In genomic region chr2:26389154-26389690, GRCm38 (mm10) we compare ENCODE assay signal across 8 mouse cellular contexts. TPM values are rescaled to one million over a fixed set of nuclear protein-coding genes. Genes with fewer than 3 reads are reported as not detected.
DNase-seq lines count a peak whose midpoint lies in the region; ATAC-seq and TF ChIP-seq lines count a peak whose summit lies in the region.

Gene Entr1, minus strand, starts transcription at chr2:26389316.
Gene Pmpca, plus strand, starts transcription at chr2:26389339.

- H3K4me3 ChIP-seq in forebrain, postnatal 0 days (ENCODE audit: low read depth, low read length): peak within 1 kb of the TSS; percentile 93
- H3K4me3 ChIP-seq in lung, embryonic 16.5 days (ENCODE audit: low read length): peak within 1 kb of the TSS; percentile 98

- H3K27me3 ChIP-seq in forebrain, postnatal 0 days (ENCODE audit: insufficient read depth, low read length): no peaks in the 10 kb centered on the region
- no peaks in the 10 kb centered on the region for H3K27me3 ChIP-seq in lung, embryonic 16.5 days (ENCODE audit: control insufficient read depth, insufficient read depth, low read depth, low read length)

- H3K36me3 ChIP-seq in forebrain, postnatal 0 days (ENCODE audit: insufficient read depth): peaks cover 62% of the 10 kb centered on the region
- peaks cover 47% of the 10 kb centered on the region for H3K36me3 ChIP-seq in lung, embryonic 16.5 days (ENCODE audit: control insufficient read depth, insufficient read depth, low read length)

- H3K27ac ChIP-seq in forebrain, postnatal 0 days (ENCODE audit: low read depth, low read length): peak within 1 kb of the TSS; percentile 78
- H3K27ac ChIP-seq in lung, embryonic 16.5 days (ENCODE audit: low read length): peak within 1 kb of the TSS; percentile 52; the same call in 1 of the 2 replicates

- peaks cover 14% of the 10 kb centered on the region; the same call in 1 of the 2 replicates for H3K4me1 ChIP-seq in forebrain, postnatal 0 days (ENCODE audit: insufficient read depth)
- H3K4me1 ChIP-seq in lung, embryonic 16.5 days (replicated peaks; ENCODE audit: control insufficient read depth, insufficient read depth, low read length): peaks cover 15% of the 10 kb centered on the region

- intact Hi-C loops in heart, postnatal 36 days (cut with DNase I): loop anchor here (2.0 kb wide), 1 partner anchor 20 kb away; the partner anchor contains the start of gene Inpp5e

- H3K4me2 ChIP-seq in forebrain, postnatal 0 days (ENCODE audit: low read depth): peak within 1 kb of the TSS; percentile 98
- H3K4me2 ChIP-seq in lung, embryonic 16.5 days (ENCODE audit: low read depth, low read length): peak within 1 kb of the TSS; percentile 96

- TF ChIP-seq CTCF in forebrain, postnatal 0 days (IDR thresholded peaks at IDR 0.05; ENCODE audit: low read depth): no peak

- ATAC-seq in forebrain, postnatal 0 days: peak; percentile 94
- ATAC-seq in lung, embryonic 16.5 days (ENCODE audit: low read depth): peak; percentile 89

- peak; percentile 37 for DNase-seq in MEL-GATA-1-ER (ENCODE audit: extremely low read depth, low read depth)
- DNase-seq in cerebellum, adult 18-20 months: peak; percentile 79 to 89
- peak; percentile 92 for DNase-seq in forebrain, postnatal 0 days
- peak; percentile 88 to 90 for DNase-seq in heart, postnatal 36 days
- peak in 1 of 2 experiments; percentile 77 for DNase-seq in layer of hippocampus, adult 8-10 months (ENCODE audit: low spot score in 2 of 2)
- peak; percentile 66 for DNase-seq in ovary, postnatal 10 days (ENCODE audit: low spot score)
- peak; percentile 93 for DNase-seq in thymus, postnatal 0 days (ENCODE audit: low spot score)

- peak within 1 kb of the TSS; percentile 78 for H3K9ac ChIP-seq in forebrain, postnatal 0 days
- peak within 1 kb of the TSS; percentile 97 for H3K9ac ChIP-seq in lung, embryonic 16.5 days (ENCODE audit: low read length)

- no peaks in the 10 kb centered on the region for H3K9me3 ChIP-seq in forebrain, postnatal 0 days (ENCODE audit: low read length)
- no peaks in the 10 kb centered on the region for H3K9me3 ChIP-seq in lung, embryonic 16.5 days (ENCODE audit: control insufficient read depth, low read length)

- WGBS in forebrain, postnatal 0 days: under 1% methylated on average over 57 of the region's 60 CpGs
- WGBS in lung, embryonic 16.5 days: 0% methylated on average over 54 of the region's 60 CpGs

RNA-seq across cellular contexts. Expression of gene Entr1, which starts in this region (rescaled TPM):
- 160 and 179 TPM in 2 replicates for total RNA-seq in forebrain, postnatal 0 days (2014; rRNA removed)
- 146 and 152 TPM in 2 replicates for polyA plus RNA-seq in forebrain, postnatal 0 days (2015; fragmentation: Nextera tagmentation; extraction: Ambion mirVana)
- total RNA-seq in heart, postnatal 36 days (2021): 10 to 100 TPM; 43.4 to 48.2 TPM
- total RNA-seq in layer of hippocampus, adult 8-10 months (2022): 100 to 1,000 TPM; 125 to 165 (median 148) TPM
- 112 and 117 TPM in 2 replicates for polyA plus RNA-seq in lung, embryonic 16.5 days (2015; fragmentation: Nextera tagmentation; extraction: Ambion mirVana)
- polyA plus RNA-seq in thymus, postnatal 0 days (2015; fragmentation: Nextera tagmentation; extraction: Ambion mirVana): 164 and 184 TPM in 2 replicates

RNA-seq across cellular contexts. Expression of gene Pmpca, which starts in this region (rescaled TPM):
- 66.0 and 74.3 TPM in 2 replicates for total RNA-seq in forebrain, postnatal 0 days (2014; rRNA removed)
- polyA plus RNA-seq in forebrain, postnatal 0 days (2015; fragmentation: Nextera tagmentation; extraction: Ambion mirVana): 76.1 and 85.7 TPM in 2 replicates
- 100 to 1,000 TPM; 137 to 154 TPM for total RNA-seq in heart, postnatal 36 days (2021)
- total RNA-seq in layer of hippocampus, adult 8-10 months (2022): 10 to 100 TPM; 87.2 to 97.4 (median 91.3) TPM
- polyA plus RNA-seq in lung, embryonic 16.5 days (2015; fragmentation: Nextera tagmentation; extraction: Ambion mirVana): 94.7 and 98.6 TPM in 2 replicates
- 81.8 and 83.4 TPM in 2 replicates for polyA plus RNA-seq in thymus, postnatal 0 days (2015; fragmentation: Nextera tagmentation; extraction: Ambion mirVana)
